Mouse (Mus musculus): Measurements from ENCODE around the gene Cox7a1. TPM values are rescaled to one million over a fixed set of nuclear protein-coding genes. Genes with fewer than 3 reads are reported as not detected.

The Cox7a1 gene
- total RNA-seq (2014; rRNA removed) (1.4 and 1.9 TPM in 2 replicates), polyA plus RNA-seq (2015; fragmentation: Nextera tagmentation; extraction: Ambion mirVana) (4.3 and 4.9 TPM in 2 replicates)

GRCm38 (mm10) chr7:30183879-30184289 is at the start of gene Cox7a1:
Gene Cox7a1, plus strand, starts transcription at chr7:30184144.
- 8% methylated on average over 11 of the region's 11 CpGs for WGBS
- Histone ChIP-seq H3K9me3 (ENCODE audit: low read length) (no peaks in the 10 kb centered on the region), H3K27ac (ENCODE audit: low read depth, low read length) (no peak within 1 kb of the TSS), H3K9ac (no peak within 1 kb of the TSS), H3K4me3 (ENCODE audit: low read depth, low read length) (0 out of 2 replicates have a peak within 1 kb of the TSS, but pooled peaks have one; percentile 2), H3K36me3 (ENCODE audit: insufficient read depth) (peaks cover 30% of the 10 kb centered on the region), H3K4me1 (ENCODE audit: insufficient read depth) (no peaks in the 10 kb centered on the region), H3K27me3 (ENCODE audit: insufficient read depth, low read length) (no peaks in the 10 kb centered on the region), H3K4me2 (ENCODE audit: low read depth) (peak within 1 kb of the TSS; percentile 31; the same call in 1 of the 2 replicates)
- ATAC-seq (peak; percentile 35; the same call in 1 of the 2 replicates), DNase-seq (peak; percentile 44)
- no peak for TF ChIP-seq CTCF (IDR thresholded peaks at IDR 0.05; ENCODE audit: low read depth)

DNA sequence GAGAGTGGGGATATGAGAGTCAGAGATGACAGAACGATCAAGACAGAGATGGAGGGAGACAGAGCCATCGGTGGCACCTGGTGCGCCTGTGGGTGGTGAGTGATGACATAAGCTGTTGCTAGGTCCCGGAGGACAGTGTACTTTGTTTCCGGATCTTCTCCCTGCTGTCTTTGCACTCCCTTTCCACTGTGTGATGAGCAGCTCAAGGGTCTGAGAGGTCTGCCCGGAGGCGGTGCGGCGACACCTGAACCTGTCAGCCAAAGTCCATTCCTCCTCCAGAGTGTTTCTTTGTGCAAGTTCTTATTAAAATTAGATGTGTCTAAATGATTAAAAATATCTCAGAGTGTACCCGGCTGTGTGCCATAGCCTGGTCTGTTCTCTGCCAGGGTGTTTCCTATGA is 47.1 kb upstream of the Cox7a1 start:
- H3K4me1 ChIP-seq (ENCODE audit: insufficient read depth), result no peaks in the 10 kb centered on the region
- WGBS, result 91% methylated on average over 10 of the region's 10 CpGs
- H3K9ac ChIP-seq, result no peak overlapping the region
- no peaks in the 10 kb centered on the region for H3K27me3 ChIP-seq (ENCODE audit: insufficient read depth, low read length)
- H3K27ac ChIP-seq (ENCODE audit: low read depth, low read length), result no peak overlapping the region
- no peak overlapping the region for H3K4me3 ChIP-seq (ENCODE audit: low read depth, low read length)
- DNase-seq (no peak), ATAC-seq (no peak)
- no peak for TF ChIP-seq CTCF (IDR thresholded peaks at IDR 0.05; ENCODE audit: low read depth)
- H3K9me3 ChIP-seq (ENCODE audit: low read length), result no peaks in the 10 kb centered on the region
- no peak overlapping the region for H3K4me2 ChIP-seq (ENCODE audit: low read depth)
- peaks cover 52% of the 10 kb centered on the region for H3K36me3 ChIP-seq (ENCODE audit: insufficient read depth)

GRCm38 (mm10) chr7:30143170-30143554 is 40.8 kb upstream of the Cox7a1 start:
- Histone ChIP-seq H3K4me2 (ENCODE audit: low read depth) (peak overlapping the region; percentile 57), H3K27me3 (ENCODE audit: insufficient read depth, low read length) (no peaks in the 10 kb centered on the region), H3K4me1 (ENCODE audit: insufficient read depth) (no peaks in the 10 kb centered on the region; the same call in 1 of the 2 replicates), H3K9me3 (ENCODE audit: low read length) (no peaks in the 10 kb centered on the region), H3K36me3 (ENCODE audit: insufficient read depth) (peaks cover 2% of the 10 kb centered on the region; the same call in 1 of the 2 replicates), H3K9ac (peak overlapping the region; percentile 60), H3K4me3 (ENCODE audit: low read depth, low read length) (peak overlapping the region; percentile 57), H3K27ac (ENCODE audit: low read depth, low read length) (peak overlapping the region; percentile 70)
- TF ChIP-seq CTCF (IDR thresholded peaks at IDR 0.05; ENCODE audit: low read depth), result no peak
- ATAC-seq, result peak; percentile 34
- no peak for DNase-seq
- 16% methylated on average over 8 of the region's 8 CpGs for WGBS

GRCm38 (mm10) chr7:30143555-30144209 is 40.3 kb upstream of the Cox7a1 start:
- ATAC-seq (peak; percentile 96), DNase-seq (peak; percentile 89)
- no peaks in the 10 kb centered on the region for H3K9me3 ChIP-seq (ENCODE audit: low read length)
- 3% methylated on average over 35 of the region's 35 CpGs for WGBS
- H3K4me2 ChIP-seq (ENCODE audit: low read depth), result peak overlapping the region; percentile 57
- H3K4me3 ChIP-seq (ENCODE audit: low read depth, low read length), result peak overlapping the region; percentile 57
- 0 out of 2 replicates have a peak, but pooled peaks have one; percentile 14 for TF ChIP-seq CTCF (IDR thresholded peaks at IDR 0.05; ENCODE audit: low read depth)
- no peaks in the 10 kb centered on the region; the same call in 1 of the 2 replicates for H3K4me1 ChIP-seq (ENCODE audit: insufficient read depth)
- H3K36me3 ChIP-seq (ENCODE audit: insufficient read depth), result peaks cover 2% of the 10 kb centered on the region; the same call in 1 of the 2 replicates
- H3K9ac ChIP-seq, result peak overlapping the region; percentile 60
- H3K27ac ChIP-seq (ENCODE audit: low read depth, low read length), result peak overlapping the region; percentile 70
- no peaks in the 10 kb centered on the region for H3K27me3 ChIP-seq (ENCODE audit: insufficient read depth, low read length)

- ATAC-seq, result no peak
- WGBS, result 95% methylated on average over 5 of the region's 5 CpGs
- no peak overlapping the region for H3K4me3 ChIP-seq (ENCODE audit: low read depth, low read length)
- no peaks in the 10 kb centered on the region for H3K27me3 ChIP-seq (ENCODE audit: insufficient read depth, low read length)
- H3K4me2 ChIP-seq (ENCODE audit: low read depth), result no peak overlapping the region
- no peak for DNase-seq
- H3K9me3 ChIP-seq (ENCODE audit: low read length), result peaks cover 23% of the 10 kb centered on the region
- H3K4me1 ChIP-seq (ENCODE audit: insufficient read depth), result no peaks in the 10 kb centered on the region; the same call in 1 of the 2 replicates
- H3K9ac ChIP-seq, result no peak overlapping the region
- no peak overlapping the region for H3K27ac ChIP-seq (ENCODE audit: low read depth, low read length)
- no peak for TF ChIP-seq CTCF (IDR thresholded peaks at IDR 0.05; ENCODE audit: low read depth)
- H3K36me3 ChIP-seq (ENCODE audit: insufficient read depth), result no peaks in the 10 kb centered on the region; the same call in 1 of the 2 replicates
Observed at GRCm38 (mm10) chr7:30147011-30147410, 36.9 kb upstream of the Cox7a1 start.

DNA sequence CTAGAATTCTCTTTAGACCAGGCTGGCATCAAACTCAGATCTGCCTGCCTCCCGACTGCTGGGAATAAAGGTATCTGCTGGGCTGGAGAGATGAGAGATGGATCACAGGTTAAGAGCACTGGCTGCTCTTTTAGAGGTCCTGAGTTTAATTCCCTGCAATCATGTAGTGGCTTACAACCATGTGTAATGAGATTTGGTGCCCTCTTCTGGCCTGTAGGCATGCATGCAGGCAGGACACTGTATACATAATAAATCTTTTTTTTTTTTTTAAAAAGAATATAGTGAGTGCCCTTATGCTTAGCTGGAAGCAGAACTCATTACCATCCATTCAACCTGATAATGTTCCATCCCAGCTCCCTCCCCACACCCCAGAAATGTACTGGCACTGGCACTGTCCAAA is 29.9 kb upstream of the Cox7a1 start:
- Histone ChIP-seq H3K4me1 (ENCODE audit: insufficient read depth) (no peaks in the 10 kb centered on the region), H3K4me2 (ENCODE audit: low read depth) (no peak overlapping the region), H3K9ac (no peak overlapping the region), H3K36me3 (ENCODE audit: insufficient read depth) (peaks cover 20% of the 10 kb centered on the region), H3K27ac (ENCODE audit: low read depth, low read length) (no peak overlapping the region), H3K27me3 (ENCODE audit: insufficient read depth, low read length) (no peaks in the 10 kb centered on the region), H3K4me3 (ENCODE audit: low read depth, low read length) (no peak overlapping the region), H3K9me3 (ENCODE audit: low read length) (peaks cover 50% of the 10 kb centered on the region)
- no peak for TF ChIP-seq CTCF (IDR thresholded peaks at IDR 0.05; ENCODE audit: low read depth)
- 100% methylated on average over 1 of the region's 1 CpGs for WGBS
- DNase-seq (no peak), ATAC-seq (no peak)

GRCm38 (mm10) chr7:30155507-30155906 is 28.4 kb upstream of the Cox7a1 start:
- peaks cover 32% of the 10 kb centered on the region for H3K36me3 ChIP-seq (ENCODE audit: insufficient read depth)
- H3K9ac ChIP-seq, result no peak overlapping the region
- H3K27ac ChIP-seq (ENCODE audit: low read depth, low read length), result no peak overlapping the region
- no peaks in the 10 kb centered on the region for H3K27me3 ChIP-seq (ENCODE audit: insufficient read depth, low read length)
- H3K4me1 ChIP-seq (ENCODE audit: insufficient read depth), result no peaks in the 10 kb centered on the region
- ATAC-seq (no peak), DNase-seq (no peak)
- TF ChIP-seq CTCF (IDR thresholded peaks at IDR 0.05; ENCODE audit: low read depth), result no peak
- WGBS, result 98% methylated on average over 3 of the region's 3 CpGs
- peaks cover 37% of the 10 kb centered on the region for H3K9me3 ChIP-seq (ENCODE audit: low read length)
- no peak overlapping the region for H3K4me3 ChIP-seq (ENCODE audit: low read depth, low read length)
- H3K4me2 ChIP-seq (ENCODE audit: low read depth), result no peak overlapping the region
